13 mouse cellular contexts compared by ENCODE assay signal in genomic region chr3:54589976-54590375, GRCm38 (mm10).
DNase-seq lines count a peak whose midpoint lies in the region; ATAC-seq and TF ChIP-seq lines count a peak whose summit lies in the region.
"Had no signal": no experiment of that assay in that cellular context is flagged by ENCODE, and none has a peak within 500 bp of the region (broad histone marks: within the 10 kb centered on the region; RNA-seq: fewer than 3 reads in every experiment).

No protein-coding gene starts in this region.

- ATAC-seq in CD4-positive, CD25-positive, alpha-beta regulatory T cell, adult 4 months: peak; percentile 74

- intact Hi-C loops in gastrocnemius, adult 2 months (cut with DNase I): no loop called here

- DNase-seq in A20 (ENCODE audit: low read depth, low spot score): peak; percentile 57
- peak; percentile 60 for DNase-seq in induced T-regulatory cell, adult 2 months (ENCODE audit: low read depth)
- DNase-seq in spleen, postnatal 36 days (ENCODE audit: low spot score in 2 of 2): peak; percentile 62 to 69
- no peak for DNase-seq in layer of hippocampus, postnatal 36 days
- DNase-seq in embryo, embryonic 11 days: no peak
- no peak for DNase-seq in gastrocnemius, adult 2 months
- DNase-seq in layer of hippocampus, adult 18-20 months (ENCODE audit: low spot score in 2 of 2): no peak

- H3K4me3 ChIP-seq in gastrocnemius, adult 2 months: no peak overlapping the region
- H3K4me3 ChIP-seq: heart, embryonic 13.5 days; myocyte; stomach, embryonic 15.5 days had no signal

- no peak for TF ChIP-seq CTCF in gastrocnemius, adult 2 months (IDR thresholded peaks at IDR 0.05)

- no peak overlapping the region for H3K27ac ChIP-seq in gastrocnemius, adult 2 months
- H3K27ac ChIP-seq: heart, embryonic 13.5 days; hindbrain, embryonic 14.5 days; kidney, postnatal 0 days; stomach, embryonic 15.5 days had no signal

Comparison
In these comparisons a context has a peak if more than half of its experiments do, and no peak if none do; other contexts are left out.
1. DNase-seq: peak in A20 (single experiment), induced T-regulatory cell, adult 2 months (single experiment) and spleen, postnatal 36 days (2 of 2); none in layer of hippocampus, postnatal 36 days (0 of 2), embryo, embryonic 11 days (single experiment), gastrocnemius, adult 2 months (single experiment) and layer of hippocampus, adult 18-20 months (0 of 2).